Mouse (Mus musculus): ENCODE data around the gene Gm26938.

GRCm38 (mm10) chr5:139812398-139813125 lies 13.6 kb downstream of the Gm26938 start:
- TF ChIP-seq CTCF (IDR thresholded peaks at IDR 0.05; ENCODE audit: low read depth, low read length) = no peak
- TF ChIP-seq POLR2AphosphoS5 (IDR thresholded peaks at IDR 0.05; ENCODE audit: insufficient replicate concordance, low read depth, low read length) = no peak
- TF ChIP-seq GATA1 (IDR thresholded peaks at IDR 0.05; ENCODE audit: borderline replicate concordance, low read length) = no peak
